Mouse (Mus musculus): ENCODE data around the gene Nono. TPM values are rescaled to one million over a fixed set of nuclear protein-coding genes. Genes with fewer than 3 reads are reported as not detected.
A peak's percentile ranks its signal among the peaks of the same experiment; 100 is the strongest.

The Nono gene
- 183 TPM for polyA plus RNA-seq (2012; fragmentation: generic; extraction: Trizol)

- TF ChIP-seq POLR2A (IDR thresholded peaks at IDR 0.05; ENCODE audit: insufficient read length, low read depth): peak; percentile 39
- TF ChIP-seq REST (IDR thresholded peaks at IDR 0.05; ENCODE audit: insufficient read depth, insufficient read length): no peak
- no peak for TF ChIP-seq E2F4 (IDR thresholded peaks at IDR 0.05; ENCODE audit: insufficient read depth)
- no peak for TF ChIP-seq MYOD1 (IDR thresholded peaks at IDR 0.05; ENCODE audit: control insufficient read depth in 1 of 3, insufficient read length in 2 of 3, low read depth in 2 of 3)
- TF ChIP-seq MYOG (IDR thresholded peaks at IDR 0.05; ENCODE audit: control insufficient read depth in 1 of 3, insufficient read depth in 1 of 3, insufficient read length in 2 of 3, low read depth in 2 of 3): no peak
- TF ChIP-seq MAX (IDR thresholded peaks at IDR 0.05; ENCODE audit: low read depth): no peak
- peak; percentile 37 for TF ChIP-seq POLR2AphosphoS2 (IDR thresholded peaks at IDR 0.05; ENCODE audit: insufficient read length, low read depth)
- Histone ChIP-seq H3K79me2 (ENCODE audit: control insufficient read depth, insufficient read depth) (peaks cover 46% of the 10 kb centered on the region), H3K4me3 (peak within 1 kb of the TSS; percentile 63), H3K36me3 (ENCODE audit: control insufficient read depth, insufficient read depth) (peaks cover 4% of the 10 kb centered on the region), H3K4me2 (ENCODE audit: low read depth) (peak within 1 kb of the TSS; percentile 73), H3K27me3 (ENCODE audit: control insufficient read depth, insufficient read depth, insufficient read length) (no peaks in the 10 kb centered on the region), H3ac (ENCODE audit: control insufficient read depth, insufficient read length) (peak within 1 kb of the TSS; percentile 6)
These were observed at the start of gene Nono for GRCm38 (mm10) chrX:101429142-101429949. Nono (plus strand) TSS chrX:101429318.

- H3ac ChIP-seq (ENCODE audit: control insufficient read depth, insufficient read length): no peak overlapping the region
- H3K27me3 ChIP-seq (ENCODE audit: control insufficient read depth, insufficient read depth, insufficient read length): peaks cover 16% of the 10 kb centered on the region
These were observed 49.4 kb upstream of the Nono start for GRCm38 (mm10) chrX:101379744-101380143.

GRCm38 (mm10) chrX:101383455-101383854 is 45.7 kb upstream of the Nono start:
- Histone ChIP-seq H3ac (ENCODE audit: control insufficient read depth, insufficient read length) (no peak overlapping the region), H3K79me2 (ENCODE audit: control insufficient read depth, insufficient read depth) (no peaks in the 10 kb centered on the region), H3K36me3 (ENCODE audit: control insufficient read depth, insufficient read depth) (no peaks in the 10 kb centered on the region), H3K4me3 (no peak overlapping the region), H3K27me3 (ENCODE audit: control insufficient read depth, insufficient read depth, insufficient read length) (peaks cover 24% of the 10 kb centered on the region), H3K4me2 (ENCODE audit: low read depth) (no peak overlapping the region)
- TF ChIP-seq USF1 (IDR thresholded peaks at IDR 0.05; ENCODE audit: low read depth): no peak
- no peak for TF ChIP-seq TCF3 (IDR thresholded peaks at IDR 0.05; ENCODE audit: insufficient read length, low read depth)
- no peak for TF ChIP-seq TCF12 (IDR thresholded peaks at IDR 0.05; ENCODE audit: insufficient read depth, poor library complexity, severe bottlenecking)
- no peak for TF ChIP-seq MYOG (IDR thresholded peaks at IDR 0.05; ENCODE audit: control insufficient read depth in 1 of 3, insufficient read depth in 1 of 3, insufficient read length in 2 of 3, low read depth in 2 of 3)
- no peak for TF ChIP-seq MAX (IDR thresholded peaks at IDR 0.05; ENCODE audit: low read depth)
- no peak for TF ChIP-seq E2F4 (IDR thresholded peaks at IDR 0.05; ENCODE audit: insufficient read depth)
- no peak for TF ChIP-seq MYOD1 (IDR thresholded peaks at IDR 0.05; ENCODE audit: control insufficient read depth in 1 of 3, insufficient read length in 2 of 3, low read depth in 2 of 3)
- TF ChIP-seq POLR2AphosphoS2 (IDR thresholded peaks at IDR 0.05; ENCODE audit: insufficient read length, low read depth): no peak
- TF ChIP-seq POLR2A (IDR thresholded peaks at IDR 0.05; ENCODE audit: insufficient read length, low read depth): no peak
- no peak for TF ChIP-seq CEBPB (IDR thresholded peaks at IDR 0.05; ENCODE audit: insufficient read depth, poor library complexity, severe bottlenecking)
- TF ChIP-seq REST (IDR thresholded peaks at IDR 0.05; ENCODE audit: insufficient read depth, insufficient read length): no peak
- TF ChIP-seq SRF (IDR thresholded peaks at IDR 0.05; ENCODE audit: control insufficient read depth, insufficient read length, low read depth): no peak

More at GRCm38 (mm10) chrX:101379744-101380143, 49.4 kb upstream of the Nono start:
- Histone ChIP-seq H3K79me2 (ENCODE audit: control insufficient read depth, insufficient read depth) (no peaks in the 10 kb centered on the region), H3K4me3 (no peak overlapping the region), H3K4me2 (ENCODE audit: low read depth) (no peak overlapping the region), H3K36me3 (ENCODE audit: control insufficient read depth, insufficient read depth) (no peaks in the 10 kb centered on the region)
- no peak for TF ChIP-seq TCF3 (IDR thresholded peaks at IDR 0.05; ENCODE audit: insufficient read length, low read depth)
- no peak for TF ChIP-seq CEBPB (IDR thresholded peaks at IDR 0.05; ENCODE audit: insufficient read depth, poor library complexity, severe bottlenecking)

- Histone ChIP-seq H3K79me2 (ENCODE audit: control insufficient read depth, insufficient read depth) (no peaks in the 10 kb centered on the region), H3K4me3 (no peak overlapping the region), H3K36me3 (ENCODE audit: control insufficient read depth, insufficient read depth) (no peaks in the 10 kb centered on the region), H3K4me2 (ENCODE audit: low read depth) (no peak overlapping the region), H3ac (ENCODE audit: control insufficient read depth, insufficient read length) (no peak overlapping the region), H3K27me3 (ENCODE audit: control insufficient read depth, insufficient read depth, insufficient read length) (peaks cover 24% of the 10 kb centered on the region)
- TF ChIP-seq MYOD1 (IDR thresholded peaks at IDR 0.05; ENCODE audit: control insufficient read depth in 1 of 3, insufficient read length in 2 of 3, low read depth in 2 of 3) (no peak), MAX (IDR thresholded peaks at IDR 0.05; ENCODE audit: low read depth) (no peak), REST (IDR thresholded peaks at IDR 0.05; ENCODE audit: insufficient read depth, insufficient read length) (no peak), TCF3 (IDR thresholded peaks at IDR 0.05; ENCODE audit: insufficient read length, low read depth) (no peak), POLR2AphosphoS2 (IDR thresholded peaks at IDR 0.05; ENCODE audit: insufficient read length, low read depth) (no peak), E2F4 (IDR thresholded peaks at IDR 0.05; ENCODE audit: insufficient read depth) (no peak)
These were observed 44.5 kb upstream of the Nono start for GRCm38 (mm10) chrX:101384439-101385137.

GRCm38 (mm10) chrX:101386222-101386621 is 42.9 kb upstream of the Nono start:
- no peaks in the 10 kb centered on the region for H3K79me2 ChIP-seq (ENCODE audit: control insufficient read depth, insufficient read depth)
- H3K4me2 ChIP-seq (ENCODE audit: low read depth): no peak overlapping the region
- no peak overlapping the region for H3ac ChIP-seq (ENCODE audit: control insufficient read depth, insufficient read length)
- H3K4me3 ChIP-seq: no peak overlapping the region
- no peaks in the 10 kb centered on the region for H3K36me3 ChIP-seq (ENCODE audit: control insufficient read depth, insufficient read depth)
- H3K27me3 ChIP-seq (ENCODE audit: control insufficient read depth, insufficient read depth, insufficient read length): peaks cover 24% of the 10 kb centered on the region
- no peak for TF ChIP-seq TCF12 (IDR thresholded peaks at IDR 0.05; ENCODE audit: insufficient read depth, poor library complexity, severe bottlenecking)

Data from myocyte (in vitro differentiated cells).